Mouse (Mus musculus) lung, adult 2 months (tissue): ENCODE data around the gene Mad1l1.

ENCODE experiments used
- CTCF ChIP-seq: fragments of 200-500 bp; IDR thresholded peaks from 2 replicates; pipeline ENCODE4 v1.5.1; 2011; ENCODE audit warnings: mild to moderate bottlenecking, low read length, control low read depth; ENCODE audit not compliant: insufficient read depth
- POLR2A ChIP-seq: fragments of 200-500 bp; IDR thresholded peaks from 2 replicates; pipeline ENCODE4 v1.6.1; 2011; ENCODE audit warnings: low read depth, mild to moderate bottlenecking, control low read depth, low read length, borderline replicate concordance; ENCODE audit errors: extremely low read depth

- TF ChIP-seq POLR2A, result no peak
- TF ChIP-seq CTCF, result no peak
Observed at GRCm38 (mm10) chr5:140171710-140172109, 149.6 kb downstream of the Mad1l1 start.
